Mouse (Mus musculus) liver, adult 2 months (tissue): Measurements from ENCODE around the gene Fam181a. TPM values are rescaled to one million over a fixed set of nuclear protein-coding genes. Genes with fewer than 3 reads are reported as not detected.

Experiments
- DNase-seq: peaks from one replicate; pipeline ENCODE4 v3.0.0-alpha.2; 2011; ENCODE audit warnings: low read depth, low spot score; ENCODE audit errors: extremely low read depth
- H3K27ac ChIP-seq: fragments of 200-500 bp; replicated peaks from 2 replicates; pipeline ENCODE4 v1.5.1; 2012; ENCODE audit warnings: low read depth, mild to moderate bottlenecking, control low read depth, inconsistent platforms, low read length; ENCODE audit not compliant: insufficient read depth
- H3K27me3 ChIP-seq: fragments of 200-500 bp; 2 replicates; pipeline ENCODE4 v1.6.1; 2012; ENCODE audit warnings: mild to moderate bottlenecking, moderate library complexity, low read length, inconsistent platforms; ENCODE audit not compliant: control insufficient read depth, insufficient read depth
- H3K36me3 ChIP-seq: fragments of 200-500 bp; 2 replicates; pipeline ENCODE4 v1.6.1; 2012; ENCODE audit warnings: low read length, inconsistent platforms; ENCODE audit not compliant: control insufficient read depth, insufficient read depth
- H3K4me1 ChIP-seq: fragments of 200-500 bp; 2 replicates; pipeline ENCODE4 v1.6.1; 2011; ENCODE audit warnings: low read length; ENCODE audit not compliant: control insufficient read depth, insufficient read depth
- H3K4me3 ChIP-seq: fragments of 200-500 bp; 2 replicates; pipeline ENCODE4 v1.5.1; 2011; ENCODE audit warnings: low read depth, mild to moderate bottlenecking, control low read depth, low read length, moderate library complexity; ENCODE audit not compliant: insufficient read depth
- H3K79me2 ChIP-seq: fragments of 200-500 bp; 2 replicates; pipeline ENCODE4 v1.6.1; 2012; ENCODE audit warnings: inconsistent platforms, mild to moderate bottlenecking, low read length, moderate library complexity; ENCODE audit not compliant: control insufficient read depth, insufficient read depth
- H3K9ac ChIP-seq: fragments of 200-500 bp; 2 replicates; pipeline ENCODE4 v1.6.1; 2012; ENCODE audit warnings: low read depth, mild to moderate bottlenecking, control low read depth, inconsistent platforms, low read length
- CTCF ChIP-seq: fragments of 200-500 bp; IDR thresholded peaks from 2 replicates; pipeline ENCODE4 v1.5.1; 2011; ENCODE audit warnings: low read depth, low read length, control low read depth
- POLR2A ChIP-seq: fragments of 200-500 bp; IDR thresholded peaks from 2 replicates; pipeline ENCODE4 v1.6.1; 2011; ENCODE audit warnings: low read length, control low read depth; ENCODE audit not compliant: insufficient read depth; ENCODE audit errors: extremely low read depth
- WGBS: fragments of 180-500 bp; shearing (Covaris S2); methylation state at CpG from one replicate; pipeline ENCODE4 v1.1.7; 2018; 5-methylcytosine and 5-hydroxymethylcytosine counted together
- polyA plus RNA-seq: library from polyadenylated mRNA; depleted of rRNA; stranded (reverse); fragments of >200 nt; gene quantifications from 2 replicates; pipeline ENCODE4 v1.2.3, GENCODE M21; 2012; rRNA removed
- total RNA-seq: library from RNA; depleted of rRNA; stranded (reverse); fragments of >200 nt; gene quantifications from 2 replicates; pipeline ENCODE4 v1.2.3, GENCODE M21; 2014; rRNA removed

Fam181a gene
- total and polyA plus RNA-seq, 2 experiments: not detected

GRCm38 (mm10) chr12:103358951-103359801, 48.4 kb downstream of the Fam181a start:
- no peaks in the 10 kb centered on the region for H3K4me1 ChIP-seq
- H3K27me3 ChIP-seq: no peaks in the 10 kb centered on the region
- no peak for DNase-seq
- no peak overlapping the region for H3K4me3 ChIP-seq
- 66% methylated on average over 4 of the region's 4 CpGs for WGBS
- TF ChIP-seq POLR2A: no peak
- no peaks in the 10 kb centered on the region for H3K79me2 ChIP-seq
- no peak overlapping the region for H3K9ac ChIP-seq
- no peaks in the 10 kb centered on the region for H3K36me3 ChIP-seq
- H3K27ac ChIP-seq: no peak overlapping the region

- Histone ChIP-seq H3K27me3 (no peaks in the 10 kb centered on the region), H3K9ac (no peak overlapping the region), H3K79me2 (no peaks in the 10 kb centered on the region), H3K4me3 (no peak overlapping the region), H3K27ac (no peak overlapping the region), H3K4me1 (no peaks in the 10 kb centered on the region), H3K36me3 (no peaks in the 10 kb centered on the region)
- WGBS: 82% methylated on average over 8 of the region's 8 CpGs
- DNase-seq: no peak
- no peak for TF ChIP-seq CTCF
Observed at GRCm38 (mm10) chr12:103360812-103361211, 50.0 kb downstream of the Fam181a start.

DNA sequence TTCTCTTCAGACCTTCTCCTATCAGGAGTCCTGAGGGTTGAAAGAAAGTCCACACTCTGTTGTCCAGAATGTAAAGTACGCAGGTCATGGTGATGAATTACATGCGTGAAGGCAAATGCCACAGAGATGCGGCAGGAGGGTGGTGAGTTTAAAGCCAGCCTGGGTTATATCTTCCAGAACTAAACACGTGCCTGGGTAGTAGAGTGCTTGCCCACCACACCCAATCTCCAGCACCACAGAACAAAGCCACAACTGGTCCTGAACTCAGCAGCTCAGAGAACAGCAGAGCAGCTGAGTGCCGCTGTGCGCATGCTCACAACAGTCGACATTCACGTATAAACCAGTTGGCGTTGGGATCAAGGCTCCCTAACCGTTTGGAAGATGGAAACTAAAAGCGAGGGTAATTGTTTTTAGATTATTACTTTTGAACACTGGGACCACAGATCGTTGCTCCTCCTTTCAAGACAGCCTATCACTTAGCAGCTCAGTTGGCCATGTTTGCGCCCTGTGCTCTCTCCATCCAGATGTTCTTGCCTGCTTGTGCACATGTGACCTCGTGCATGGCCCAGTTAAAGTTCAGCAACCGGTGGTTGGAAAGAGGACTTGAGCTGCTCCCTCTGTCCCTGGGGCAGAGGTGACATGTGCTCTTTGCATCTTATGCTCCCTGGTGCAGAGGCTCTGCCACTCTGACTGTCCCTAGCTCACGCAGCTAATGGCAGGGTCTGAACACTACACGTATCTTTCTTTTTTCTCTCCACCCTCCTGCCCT, 50.9 kb downstream of the Fam181a start:
- DNase-seq: peak; percentile 80
- no peaks in the 10 kb centered on the region for H3K4me1 ChIP-seq
- no peak overlapping the region for H3K27ac ChIP-seq
- 79% methylated on average over 17 of the region's 17 CpGs for WGBS
- H3K36me3 ChIP-seq: no peaks in the 10 kb centered on the region
- TF ChIP-seq POLR2A: no peak
- no peak for TF ChIP-seq CTCF
- H3K27me3 ChIP-seq: no peaks in the 10 kb centered on the region
- H3K9ac ChIP-seq: no peak overlapping the region
- no peak overlapping the region for H3K4me3 ChIP-seq
- no peaks in the 10 kb centered on the region for H3K79me2 ChIP-seq

DNA sequence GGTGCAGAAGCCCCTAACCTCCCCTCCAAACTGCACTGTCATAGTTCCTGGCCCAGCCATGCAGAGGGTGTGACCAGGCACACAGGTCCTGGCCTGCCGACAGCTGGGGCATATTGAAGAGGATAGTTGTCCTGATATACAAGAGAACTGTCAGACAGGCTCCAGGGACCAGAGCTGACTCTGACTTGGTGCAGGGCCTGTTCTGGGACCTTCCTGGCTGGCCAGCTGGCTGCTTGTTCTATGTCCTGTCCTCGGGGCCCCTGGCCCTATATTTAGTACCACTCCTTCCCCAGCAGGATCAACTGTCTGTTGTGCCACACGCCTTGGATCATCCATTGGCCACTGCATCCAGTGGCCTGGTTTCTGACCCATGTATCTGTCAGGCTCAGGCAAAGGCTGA, 51.6 kb downstream of the Fam181a start:
- DNase-seq: no peak

More for the DNA sequence above, 51.6 kb downstream of the Fam181a start:
- Histone ChIP-seq H3K27me3 (no peaks in the 10 kb centered on the region), H3K79me2 (no peaks in the 10 kb centered on the region), H3K36me3 (no peaks in the 10 kb centered on the region), H3K27ac (no peak overlapping the region), H3K9ac (no peak overlapping the region), H3K4me1 (no peaks in the 10 kb centered on the region), H3K4me3 (no peak overlapping the region)
- 63% methylated on average over 3 of the region's 3 CpGs for WGBS
- TF ChIP-seq POLR2A (no peak), CTCF (no peak)

Other genes with a start within 250 kb of the Fam181a start
- not detected in 2 replicates for gene Prima1, start 68.8 kb upstream of the Fam181a start, total RNA-seq
- gene Prima1, start 68.8 kb upstream of the Fam181a start, polyA plus RNA-seq: not detected in 2 replicates
- 2.7 and 3.6 TPM in 2 replicates for gene Asb2, start 45.0 kb downstream of the Fam181a start, total RNA-seq
- 5.6 TPM in 2 replicates for gene Asb2, start 45.0 kb downstream of the Fam181a start, polyA plus RNA-seq
- gene Otub2, start 77.7 kb downstream of the Fam181a start, total RNA-seq: 1.3 and 1.7 TPM in 2 replicates
- gene Otub2, start 77.7 kb downstream of the Fam181a start, polyA plus RNA-seq: 2.1 and 2.5 TPM in 2 replicates
- gene 9330161L09Rik, start 96.8 kb downstream of the Fam181a start, total RNA-seq: 0.13 and 0.46 TPM in 2 replicates
- gene 9330161L09Rik, start 96.8 kb downstream of the Fam181a start, polyA plus RNA-seq: 0.20 TPM in 1 of 2 replicates, not detected in the other
- 22.8 and 24.4 TPM in 2 replicates for gene Ddx24, start 114.9 kb downstream of the Fam181a start, total RNA-seq
- 15.6 and 19.0 TPM in 2 replicates for gene Ddx24, start 114.9 kb downstream of the Fam181a start, polyA plus RNA-seq
- 126 and 149 TPM in 2 replicates for gene Ifi27, start 123.2 kb downstream of the Fam181a start, total RNA-seq
- gene Ifi27, start 123.2 kb downstream of the Fam181a start, polyA plus RNA-seq: 157 and 288 TPM in 2 replicates
- gene Ifi27l2a, start 132.7 kb downstream of the Fam181a start, total RNA-seq: 38.3 and 72.7 TPM in 2 replicates
- gene Ifi27l2a, start 132.7 kb downstream of the Fam181a start, polyA plus RNA-seq: 28.5 and 68.1 TPM in 2 replicates
- gene Ifi27l2b, start 146.2 kb downstream of the Fam181a start, total RNA-seq: 6.3 and 10.0 TPM in 2 replicates
- gene Ifi27l2b, start 146.2 kb downstream of the Fam181a start, polyA plus RNA-seq: 2.7 and 7.4 TPM in 2 replicates
- gene Ppp4r4, start 221.3 kb downstream of the Fam181a start, total RNA-seq: 5.8 and 6.5 TPM in 2 replicates
- 1.3 and 1.8 TPM in 2 replicates for gene Ppp4r4, start 221.3 kb downstream of the Fam181a start, polyA plus RNA-seq